Mouse (Mus musculus) mature B cell (primary cell): ENCODE results near the gene Mmp28.

Experiments
- in situ Hi-C: fragments of 300-500 bp; cut with MboI; formaldehyde crosslinking; loops from 2 replicates; pipeline ENCODE4 v1.14.3; 2019

Mmp28 gene

GRCm38 (mm10) chr11:83448021-83448926 is 14.6 kb downstream of the Mmp28 start:
- in situ Hi-C loops = no loop called here

- in situ Hi-C loops = no loop called here
These were observed 15.3 kb downstream of the Mmp28 start for GRCm38 (mm10) chr11:83447612-83448011.

- in situ Hi-C loops = no loop called here
These were observed 17.9 kb downstream of the Mmp28 start for GRCm38 (mm10) chr11:83445001-83445400.

DNA sequence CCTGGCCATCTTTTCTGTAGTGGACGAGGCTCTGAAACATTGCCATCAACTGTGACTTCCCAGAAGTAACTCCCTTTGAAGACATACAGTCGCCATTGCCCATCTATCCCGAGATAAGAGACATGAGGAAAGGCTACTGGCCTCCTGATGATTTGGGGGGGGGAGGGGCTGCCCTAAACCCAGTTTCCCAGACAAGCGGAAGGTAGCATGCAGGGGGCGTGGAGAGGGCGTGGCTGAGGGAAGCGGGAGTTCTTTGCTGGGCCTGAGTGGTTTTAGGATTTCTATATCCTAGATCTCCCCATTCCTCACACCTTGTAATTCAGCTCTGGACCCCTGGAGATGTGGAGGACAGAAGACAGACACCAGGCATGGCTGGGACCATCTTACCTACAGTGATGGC is 19.0 kb downstream of the Mmp28 start:
- in situ Hi-C loops = no loop called here

- in situ Hi-C loops = no loop called here
These were observed 20.1 kb downstream of the Mmp28 start for GRCm38 (mm10) chr11:83442596-83443267.

GRCm38 (mm10) chr11:83441235-83441634 is 21.6 kb downstream of the Mmp28 start:
- in situ Hi-C loops = no loop called here

DNA sequence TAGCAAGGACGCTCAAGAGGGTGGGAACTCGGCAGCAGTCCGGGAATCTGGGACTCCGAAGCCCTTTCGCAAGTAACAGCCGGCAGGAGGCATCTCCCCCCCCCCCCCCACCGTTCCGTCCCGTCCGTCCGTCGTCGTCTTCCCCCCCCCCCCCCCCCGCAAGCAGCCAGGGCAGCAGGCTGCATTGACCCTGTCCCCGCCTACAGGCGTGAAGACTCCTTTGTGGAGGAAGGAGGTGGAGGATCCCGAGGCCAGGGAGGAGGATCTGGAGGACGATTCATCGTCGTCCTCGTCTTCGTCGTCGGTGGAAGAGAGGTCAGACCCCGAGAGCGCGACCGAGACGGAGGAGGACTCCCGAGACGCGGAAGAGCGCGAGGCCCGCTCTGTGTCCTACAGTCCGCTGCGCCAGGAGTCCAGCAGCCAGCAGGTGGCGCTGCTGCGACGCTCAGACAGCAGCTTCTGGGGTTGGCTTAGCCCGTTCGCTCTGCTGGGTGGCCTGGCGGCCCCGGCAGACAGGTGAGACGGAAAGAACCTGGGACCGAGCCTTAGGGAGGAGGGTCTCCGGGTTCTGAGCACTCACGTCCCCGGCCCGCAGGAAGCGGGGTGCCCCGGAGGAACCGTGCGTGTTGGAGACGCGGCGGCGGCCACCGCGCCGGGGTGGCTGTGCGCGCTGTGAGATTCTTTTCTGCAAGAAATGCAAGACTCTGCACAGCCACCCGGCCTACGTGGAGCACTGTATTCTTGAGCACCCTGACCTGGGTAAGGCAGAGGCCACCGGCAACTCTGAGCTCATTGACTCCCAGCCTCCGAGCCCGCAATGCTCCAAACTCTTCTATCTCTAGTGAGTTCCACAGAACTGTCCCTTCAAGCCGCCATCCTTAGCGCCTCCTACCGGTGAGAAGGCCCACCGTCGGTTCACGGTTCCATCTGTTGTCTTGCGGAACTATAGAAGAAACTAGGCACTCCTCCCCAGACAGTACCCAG is 22.5 kb downstream of the Mmp28 start:
- in situ Hi-C loops = no loop called here

DNA sequence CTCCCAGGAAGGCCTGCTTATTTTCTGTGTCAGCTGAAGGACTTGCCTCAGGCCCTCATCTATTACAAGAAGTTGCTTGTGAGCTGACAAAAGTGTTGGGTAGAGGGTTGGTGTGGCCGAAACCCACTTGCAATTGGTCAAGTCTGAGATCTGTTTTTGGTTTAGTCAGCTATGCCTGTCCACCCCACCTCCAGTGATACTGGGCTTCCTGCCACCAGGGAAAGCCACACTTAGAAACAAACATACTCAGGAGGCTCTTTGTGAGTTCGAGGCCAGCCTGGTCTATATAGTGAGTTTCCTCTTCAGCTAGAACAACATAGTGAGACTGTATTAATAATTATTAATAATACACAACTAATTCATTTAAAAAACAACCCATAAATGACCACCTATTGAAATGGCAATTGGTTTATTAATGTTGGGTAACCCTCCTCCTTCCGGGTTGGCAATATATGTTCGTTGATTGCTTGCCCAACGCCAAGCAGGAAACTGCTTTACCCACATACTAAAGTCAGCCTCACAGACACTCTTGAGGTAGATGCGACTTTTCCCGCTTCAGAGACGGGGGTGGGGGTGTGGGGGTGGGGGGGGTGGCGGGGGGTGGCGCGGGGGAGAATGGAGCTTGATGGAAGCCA is 23.3 kb downstream of the Mmp28 start:
- in situ Hi-C loops = no loop called here

GRCm38 (mm10) chr11:83437377-83437776 is 25.5 kb downstream of the Mmp28 start, which contains the start of gene 1700020L24Rik:
Gene 1700020L24Rik (plus strand): TSS chr11:83437677.
- in situ Hi-C loops = no loop called here

GRCm38 (mm10) chr11:83432533-83432932 is 30.3 kb downstream of the Mmp28 start:
- in situ Hi-C loops = no loop called here

GRCm38 (mm10) chr11:83429355-83429754 is 33.5 kb downstream of the Mmp28 start, which contains the start of gene Gas2l2:
Gene Gas2l2 (minus strand): TSS chr11:83429455.
- in situ Hi-C loops = no loop called here

DNA sequence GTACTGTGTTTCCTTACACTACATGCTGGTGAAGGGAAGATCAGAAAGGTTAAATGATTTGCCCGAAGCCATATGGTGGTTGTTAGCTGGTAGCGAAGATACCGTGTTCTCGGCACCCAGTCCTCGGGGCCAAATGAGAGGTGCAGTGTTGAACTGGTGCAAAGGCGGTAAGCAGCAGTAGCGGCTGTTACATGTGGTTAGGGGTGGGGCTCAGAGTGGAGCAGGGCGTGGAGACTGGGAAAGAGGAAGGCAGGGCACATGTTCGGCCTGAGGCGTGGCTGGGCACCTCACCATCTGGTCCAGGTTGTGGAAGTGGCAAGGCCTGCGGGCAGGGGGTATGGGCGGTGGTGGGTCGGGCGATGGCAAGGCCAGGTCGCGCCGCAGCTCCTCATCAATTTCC is 35.9 kb downstream of the Mmp28 start:
- in situ Hi-C loops = no loop called here

DNA sequence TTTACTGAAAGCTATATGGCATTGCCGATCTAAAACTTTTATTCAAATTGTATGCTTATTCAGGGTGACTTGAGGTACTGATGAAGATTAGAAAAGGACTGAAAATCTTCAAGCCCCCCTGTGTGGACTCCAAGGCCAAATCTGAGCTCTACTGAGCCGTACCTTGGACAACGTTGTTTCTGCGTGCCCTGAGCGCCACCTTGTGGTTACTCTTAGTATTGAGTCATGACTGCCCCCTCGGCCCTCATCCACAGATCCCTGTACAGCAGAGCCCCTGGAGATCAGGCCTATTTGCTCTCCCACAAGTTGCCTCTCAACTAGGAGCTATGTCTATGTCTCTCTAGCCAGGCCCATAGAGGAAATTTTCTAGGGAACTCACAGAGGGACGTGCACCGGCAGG is 38.2 kb downstream of the Mmp28 start:
- in situ Hi-C loops = no loop called here

GRCm38 (mm10) chr11:83421305-83421704 is 41.6 kb downstream of the Mmp28 start:
- in situ Hi-C loops = no loop called here

DNA sequence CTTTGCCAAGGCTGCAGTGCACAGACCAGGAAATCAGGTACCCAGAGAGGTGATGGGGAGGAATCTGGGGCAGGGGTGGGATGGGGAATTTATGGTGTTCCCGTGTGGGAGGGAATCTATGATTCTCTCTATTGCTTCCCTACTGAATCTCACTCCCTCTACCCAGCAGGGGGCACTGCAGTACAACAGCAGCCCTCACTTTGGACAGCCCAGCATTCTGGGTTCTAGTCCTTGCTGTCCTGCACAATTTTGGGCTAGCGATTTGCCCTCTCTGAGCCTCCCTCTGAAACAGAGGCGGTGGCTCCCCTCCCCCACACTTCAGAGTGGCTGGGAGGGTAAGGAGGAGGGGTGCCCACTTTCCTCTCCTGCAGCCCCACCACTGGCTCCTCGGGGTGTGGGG is 42.5 kb downstream of the Mmp28 start:
- in situ Hi-C loops = no loop called here

DNA sequence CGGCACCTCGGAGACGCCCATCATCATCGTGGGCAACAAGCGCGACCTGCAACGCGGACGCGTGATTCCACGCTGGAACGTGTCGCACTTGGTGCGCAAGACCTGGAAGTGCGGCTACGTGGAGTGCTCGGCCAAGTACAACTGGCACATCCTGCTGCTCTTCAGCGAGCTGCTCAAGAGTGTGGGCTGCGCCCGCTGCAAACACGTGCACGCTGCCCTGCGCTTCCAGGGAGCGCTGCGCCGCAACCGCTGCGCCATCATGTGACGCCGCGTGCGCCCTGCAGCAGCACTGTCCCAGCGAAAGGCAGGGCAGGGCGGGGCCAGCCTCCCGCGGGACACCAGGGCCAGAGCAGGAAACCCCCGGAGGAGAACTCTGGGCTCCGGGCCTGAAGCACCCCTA is 44.3 kb downstream of the Mmp28 start:
- in situ Hi-C loops = no loop called here

DNA sequence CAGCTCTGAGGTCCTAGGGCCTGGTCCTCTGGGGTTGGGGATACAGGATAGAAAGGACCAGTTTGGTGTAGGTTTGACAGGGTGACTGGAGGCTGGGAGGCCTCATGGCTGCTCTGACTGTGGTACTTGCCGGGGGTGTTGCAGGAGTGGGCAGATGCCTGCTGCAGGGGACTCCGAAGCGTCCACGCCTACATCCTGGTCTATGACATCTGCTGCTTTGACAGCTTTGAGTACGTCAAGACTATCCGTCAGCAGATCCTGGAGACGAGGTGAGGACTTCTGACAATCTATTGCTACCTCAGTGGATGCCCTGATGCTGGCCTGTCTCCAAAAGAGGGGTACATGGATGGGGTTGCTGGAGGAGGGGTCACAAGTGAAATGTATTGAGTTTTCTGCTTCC is 45.2 kb downstream of the Mmp28 start:
- in situ Hi-C loops = no loop called here

DNA sequence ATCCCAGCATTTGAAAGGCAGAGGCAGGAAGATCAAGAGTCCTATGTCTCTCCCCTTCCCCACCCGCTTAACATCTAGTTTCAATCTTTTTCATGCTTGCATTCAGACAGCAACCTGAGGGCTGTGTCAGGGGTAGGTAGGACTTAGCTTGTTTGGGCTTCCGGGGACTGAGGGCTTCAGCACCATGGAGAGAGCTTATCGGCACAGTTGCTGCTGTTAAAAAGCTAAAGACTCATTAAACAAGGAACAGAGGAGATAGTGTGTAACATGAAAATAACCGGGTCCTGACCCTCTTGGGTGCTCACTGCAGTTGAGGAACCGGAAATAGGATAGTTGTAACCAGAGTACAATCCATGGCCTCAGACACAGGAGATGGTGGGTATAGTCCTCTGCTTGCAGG is 45.8 kb downstream of the Mmp28 start:
- in situ Hi-C loops = no loop called here

DNA sequence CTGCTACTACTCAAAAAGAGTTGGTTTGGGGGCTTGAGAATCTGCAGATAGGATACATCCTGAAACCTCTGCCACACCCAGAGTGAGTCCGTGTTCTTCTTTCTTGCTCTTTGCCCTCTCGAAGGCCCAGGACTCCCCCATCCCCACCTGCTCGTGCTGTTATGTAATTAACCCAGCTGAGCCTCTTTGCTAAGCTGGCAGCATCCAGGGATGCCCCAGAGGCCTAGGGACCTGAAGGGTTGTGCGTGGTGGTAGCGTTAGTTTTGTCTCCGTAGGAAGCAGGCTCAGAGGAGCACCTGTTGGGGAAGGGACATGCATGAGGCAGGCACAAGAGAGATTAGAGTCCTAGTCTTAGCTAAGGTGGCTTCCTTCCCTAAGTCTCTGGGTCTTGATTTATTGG is 52.4 kb downstream of the Mmp28 start:
- in situ Hi-C loops = no loop called here

- in situ Hi-C loops = no loop called here
These were observed 53.0 kb downstream of the Mmp28 start for GRCm38 (mm10) chr11:83409792-83410291.

GRCm38 (mm10) chr11:83409087-83409754 is 53.6 kb downstream of the Mmp28 start, which contains the start of gene Rasl10b:
Gene Rasl10b (plus strand): TSS chr11:83409137.
- in situ Hi-C loops = no loop called here
